Mouse (Mus musculus) embryonic fibroblast, embryonic 13.5 days (primary cell): ENCODE measurements around the gene Calhm2. TPM values are rescaled to one million over a fixed set of nuclear protein-coding genes. Genes with fewer than 3 reads are reported as not detected.

Experiments used
- H3K27ac ChIP-seq: 2 replicates; pipeline ENCODE4 v1.5.1; 2012; ENCODE audit warnings: low read length, control low read depth, inconsistent platforms; ENCODE audit not compliant: insufficient read depth
- H3K4me1 ChIP-seq: 2 replicates; pipeline ENCODE4 v1.6.1; 2011; ENCODE audit warnings: low read length; ENCODE audit not compliant: control insufficient read depth, insufficient read depth
- H3K4me3 ChIP-seq: 2 replicates; pipeline ENCODE4 v1.5.1; 2011; ENCODE audit warnings: mild to moderate bottlenecking, control low read depth, low read length; ENCODE audit not compliant: insufficient read depth
- CTCF ChIP-seq: IDR thresholded peaks from 2 replicates; pipeline ENCODE4 v1.5.1; 2011; ENCODE audit warnings: mild to moderate bottlenecking, control low read depth, low read length, moderate library complexity, borderline replicate concordance; ENCODE audit not compliant: insufficient read depth
- POLR2A ChIP-seq: IDR thresholded peaks from 2 replicates; pipeline ENCODE4 v1.6.1; 2011; ENCODE audit warnings: low read depth, mild to moderate bottlenecking, control low read depth, low read length, moderate library complexity
- polyA plus RNA-seq: library from polyadenylated mRNA; stranded (reverse); fragments of >200 nt; gene quantifications from 2 replicates; pipeline ENCODE4 v1.2.4, GENCODE M21; 2011; ENCODE audit warnings: low read depth; ENCODE audit not compliant: missing spikeins, insufficient read length

Gene Calhm2
- polyA plus RNA-seq, 1 experiment = 13.7 TPM

- H3K4me1 ChIP-seq = no peaks in the 10 kb centered on the region
- TF ChIP-seq CTCF (no peak), POLR2A (no peak)
Measured at GRCm38 (mm10) chr19:47175472-47175871, 37.4 kb upstream of the Calhm2 start.

GRCm38 (mm10) chr19:47174515-47174914 lies 36.4 kb upstream of the Calhm2 start:
- Histone ChIP-seq H3K4me3 (no peak overlapping the region), H3K4me1 (no peaks in the 10 kb centered on the region), H3K27ac (no peak overlapping the region)
- TF ChIP-seq CTCF (peak; percentile 62; the same call in 1 of the 2 replicates), POLR2A (no peak)

More at GRCm38 (mm10) chr19:47175472-47175871, 37.4 kb upstream of the Calhm2 start:
- H3K27ac ChIP-seq = no peak overlapping the region
- no peak overlapping the region for H3K4me3 ChIP-seq

- Histone ChIP-seq H3K27ac (no peak overlapping the region), H3K4me1 (no peaks in the 10 kb centered on the region), H3K4me3 (no peak overlapping the region)
- peak; percentile 61; the same call in 1 of the 2 replicates for TF ChIP-seq CTCF
- TF ChIP-seq POLR2A = no peak
Measured at GRCm38 (mm10) chr19:47168793-47169412, 30.8 kb upstream of the Calhm2 start.

- Histone ChIP-seq H3K4me3 (no peak overlapping the region), H3K4me1 (no peaks in the 10 kb centered on the region), H3K27ac (no peak overlapping the region)
- no peak for TF ChIP-seq POLR2A
- TF ChIP-seq CTCF = peak; percentile 17; the same call in 1 of the 2 replicates
Measured at GRCm38 (mm10) chr19:47168223-47168622, 30.1 kb upstream of the Calhm2 start.

- Histone ChIP-seq H3K4me3 (no peak overlapping the region), H3K27ac (no peak overlapping the region), H3K4me1 (no peaks in the 10 kb centered on the region)
- TF ChIP-seq CTCF = no peak
Measured at GRCm38 (mm10) chr19:47167617-47168214, 29.6 kb upstream of the Calhm2 start.

- no peak for TF ChIP-seq POLR2A
- TF ChIP-seq CTCF = no peak
- no peak overlapping the region for H3K4me3 ChIP-seq
- no peaks in the 10 kb centered on the region for H3K4me1 ChIP-seq
- H3K27ac ChIP-seq = no peak overlapping the region
Measured at GRCm38 (mm10) chr19:47166758-47167157, 28.7 kb upstream of the Calhm2 start.

GRCm38 (mm10) chr19:47163176-47163744 lies 25.2 kb upstream of the Calhm2 start:
- Histone ChIP-seq H3K4me3 (no peak overlapping the region), H3K27ac (no peak overlapping the region), H3K4me1 (no peaks in the 10 kb centered on the region)
- no peak for TF ChIP-seq POLR2A
- TF ChIP-seq CTCF = no peak

GRCm38 (mm10) chr19:47161669-47162068 lies 23.6 kb upstream of the Calhm2 start:
- no peak overlapping the region for H3K4me3 ChIP-seq
- no peak for TF ChIP-seq POLR2A
- no peak for TF ChIP-seq CTCF
- no peak overlapping the region for H3K27ac ChIP-seq
- H3K4me1 ChIP-seq = no peaks in the 10 kb centered on the region

- H3K4me1 ChIP-seq = no peaks in the 10 kb centered on the region
- H3K4me3 ChIP-seq = no peak within 1 kb of the TSS
- no peak within 1 kb of the TSS for H3K27ac ChIP-seq
- TF ChIP-seq POLR2A (no peak), CTCF (no peak)
Measured at GRCm38 (mm10) chr19:47157664-47158063, 19.6 kb upstream of the Calhm2 start, which contains the start of gene Calhm3. Gene Calhm3 (minus strand): TSS chr19:47157764.

- no peak overlapping the region for H3K27ac ChIP-seq
- no peak overlapping the region for H3K4me3 ChIP-seq
- no peaks in the 10 kb centered on the region for H3K4me1 ChIP-seq
- TF ChIP-seq CTCF (no peak), POLR2A (no peak)
Measured at GRCm38 (mm10) chr19:47153767-47154166, 15.7 kb upstream of the Calhm2 start.

GRCm38 (mm10) chr19:47152062-47152369 lies 13.9 kb upstream of the Calhm2 start:
- Histone ChIP-seq H3K4me1 (no peaks in the 10 kb centered on the region), H3K4me3 (no peak overlapping the region), H3K27ac (no peak overlapping the region)
- TF ChIP-seq POLR2A (no peak), CTCF (no peak)
